ENCODE assay signal across 8 mouse cellular contexts in genomic region chr11:6475867-6476484, GRCm38 (mm10). TPM values are rescaled to one million over a fixed set of nuclear protein-coding genes. Genes with fewer than 3 reads are reported as not detected.
DNase-seq lines count a peak whose midpoint lies in the region; ATAC-seq lines count a peak whose summit lies in the region.

Gene Purb (minus strand): TSS chr11:6475917.

- DNase-seq in R1 (ENCODE audit: low read depth, low spot score), result peak; percentile 89
- DNase-seq in cerebellum, postnatal 14 days, result peak; percentile 96 to 98
- peak; percentile 81 to 87 for DNase-seq in frontal cortex, postnatal 25 days (ENCODE audit: low spot score in 2 of 2)
- DNase-seq in hindbrain, embryonic 14.5 days (ENCODE audit: low spot score), result peak; percentile 91
- peak; percentile 90 to 91 for DNase-seq in layer of hippocampus, postnatal 36 days
- DNase-seq in lung, postnatal 25 days (ENCODE audit: low spot score), result peak; percentile 91
- peak; percentile 80 for DNase-seq in retina, adult 2 months (ENCODE audit: low read depth, low spot score)
- peak; percentile 94 for DNase-seq in thymus, postnatal 25 days

- WGBS in hindbrain, embryonic 14.5 days, result 0% methylated on average over 40 of the region's 76 CpGs

- peak within 1 kb of the TSS; percentile 79 for H3K4me3 ChIP-seq in hindbrain, embryonic 14.5 days (replicated peaks; ENCODE audit: low read length)

- H3K27me3 ChIP-seq in hindbrain, embryonic 14.5 days (ENCODE audit: control insufficient read depth, insufficient read depth, low read length), result no peaks in the 10 kb centered on the region

- H3K9me3 ChIP-seq in hindbrain, embryonic 14.5 days (ENCODE audit: control insufficient read depth, low read length), result no peaks in the 10 kb centered on the region

- H3K4me1 ChIP-seq in hindbrain, embryonic 14.5 days (replicated peaks; ENCODE audit: control insufficient read depth, insufficient read depth, low read length), result peaks cover 32% of the 10 kb centered on the region

- H3K4me2 ChIP-seq in hindbrain, embryonic 14.5 days (replicated peaks), result peak within 1 kb of the TSS; percentile 99

- peak within 1 kb of the TSS; percentile 95 for H3K9ac ChIP-seq in hindbrain, embryonic 14.5 days

- ATAC-seq in hindbrain, embryonic 14.5 days (ENCODE audit: low FRiP score), result peak; percentile 95

- H3K36me3 ChIP-seq in hindbrain, embryonic 14.5 days (replicated peaks; ENCODE audit: control insufficient read depth, insufficient read depth), result peaks cover 9% of the 10 kb centered on the region; the same call in 1 of the 2 replicates

- peak within 1 kb of the TSS; percentile 98 for H3K27ac ChIP-seq in hindbrain, embryonic 14.5 days

RNA-seq across cellular contexts. Expression of gene Purb, which starts in this region (rescaled TPM):
- 9.8 and 9.9 TPM in 2 replicates for polyA plus RNA-seq in hindbrain, embryonic 14.5 days (2014; fragmentation: Nextera tagmentation; extraction: Ambion mirVana)
- total RNA-seq in layer of hippocampus, postnatal 36 days (2021), result 100 to 1,000 TPM; 255 to 257 TPM

Comparison
In these comparisons a context has a peak if more than half of its experiments do, and no peak if none do; other contexts are left out.
1. Peak in every context shown above with its lines: DNase-seq, ATAC-seq, H3K4me3 ChIP-seq and H3K27ac ChIP-seq.